Mouse (Mus musculus) liver, embryonic 14.5 days (tissue): ENCODE results near the gene Dnajc21.

Source experiments
- CTCF ChIP-seq: IDR thresholded peaks from 2 replicates; pipeline ENCODE4 v1.5.1; 2016; ENCODE audit warnings: antibody characterized with exemption, low read depth, control low read depth
- EP300 ChIP-seq: IDR thresholded peaks from 2 replicates; pipeline ENCODE4 v1.6.1; 2016; ENCODE audit warnings: antibody characterized with exemption, low read depth

- TF ChIP-seq CTCF = no peak
- no peak for TF ChIP-seq EP300
Observed at GRCm38 (mm10) chr15:10399795-10400194, 70.5 kb downstream of the Dnajc21 start.
